Mouse (Mus musculus) T-cell, adult 66 days (primary cell): ENCODE results near the gene Cdk5r2. TPM values are rescaled to one million over a fixed set of nuclear protein-coding genes. Genes with fewer than 3 reads are reported as not detected.

ENCODE experiments used
- total RNA-seq, 2 experiments: library from RNA; stranded (reverse); gene quantifications; 3 replicates in 1 of 2; 4 replicates in 1 of 2; pipeline ENCODE4 v1.2.4; 2023

Gene Cdk5r2
- total RNA-seq = not detected

DNA sequence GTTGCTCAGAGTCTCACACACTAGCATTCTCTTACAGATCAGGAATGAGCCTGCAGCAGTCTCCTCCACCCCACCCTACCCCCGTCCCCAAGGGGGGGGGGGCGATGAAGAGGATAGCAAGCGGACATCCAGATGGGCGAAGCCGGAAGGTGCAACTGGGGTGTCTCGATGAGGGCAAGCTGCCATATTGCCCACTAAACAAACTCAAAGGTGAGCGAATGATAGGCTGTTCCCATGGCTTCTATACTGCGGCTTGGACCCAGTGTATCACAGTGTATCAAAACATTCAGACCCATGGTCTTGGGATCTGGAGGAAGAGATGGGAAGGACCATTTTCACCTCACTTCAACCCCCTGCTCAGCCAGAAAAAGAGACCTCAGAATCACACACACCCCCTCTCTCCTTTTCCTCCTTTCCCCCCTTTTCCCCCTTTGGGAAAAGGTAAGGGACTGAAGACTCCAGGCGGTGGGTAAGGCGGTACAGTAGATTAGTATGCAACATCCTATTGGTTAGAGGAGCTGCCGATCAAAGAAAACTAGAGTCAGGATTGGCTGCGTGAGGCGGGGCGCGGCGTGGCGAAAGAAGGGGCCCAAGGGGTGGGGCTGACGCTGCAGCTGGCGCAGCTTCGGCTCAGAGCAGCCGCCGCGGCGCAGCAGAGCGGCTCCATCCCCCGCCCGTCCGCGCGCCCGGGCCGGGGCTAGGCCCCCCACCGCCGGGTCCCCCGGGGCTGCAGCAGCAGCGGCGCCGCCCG is at the start of gene Cdk5r2:
Gene Cdk5r2 (plus strand): TSS at position 629 of the 751 bp plus-strand sequence.

DNA sequence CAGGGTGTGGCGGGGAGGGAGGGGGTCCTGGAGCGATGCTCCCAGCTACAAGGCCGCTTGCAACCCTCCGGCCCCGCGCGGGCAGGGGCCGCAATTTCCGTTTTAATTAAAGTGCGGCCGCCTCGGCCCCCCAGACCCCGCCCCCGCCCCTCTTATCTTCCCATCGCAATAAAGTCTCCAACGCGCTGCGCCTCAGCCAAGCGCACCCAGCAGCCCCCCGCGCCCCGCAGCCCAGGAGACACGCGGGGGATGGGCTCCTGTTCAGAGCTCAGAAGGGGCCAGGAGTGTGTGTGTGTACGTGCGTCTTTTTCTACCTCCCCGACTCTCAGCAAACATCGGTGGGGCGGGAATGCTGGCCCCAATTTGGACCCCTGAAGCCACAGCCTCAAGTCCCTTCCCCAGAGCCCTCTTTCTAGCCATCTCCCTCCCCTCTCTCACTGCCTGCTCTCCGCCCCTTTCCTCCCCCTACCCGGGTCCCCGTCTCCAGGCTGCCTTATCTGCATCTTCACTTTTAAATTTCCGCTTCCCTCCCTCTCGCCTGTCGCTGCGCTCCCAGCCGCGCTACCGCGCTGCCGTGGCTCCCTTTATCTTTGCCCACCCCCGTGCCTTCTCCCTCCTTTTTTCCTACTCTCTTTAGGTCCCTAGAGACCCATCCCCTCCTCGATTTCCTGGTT is 30.8 kb downstream of the Cdk5r2 start, which contains the start of gene Fev:
Gene Fev (minus strand): TSS at position 51 of the 674 bp plus-strand sequence.

GRCm38 (mm10) chr1:74893134-74893855 is 38.6 kb downstream of the Cdk5r2 start, which contains the start of gene Cryba2:
TSS of gene Cryba2 (minus strand) at chr1:74893143.

Other genes with a start within 250 kb of the Cdk5r2 start
- 10 to 100 TPM; 65.7 to 79.6 TPM for gene Ttll4, start 193.2 kb upstream of the Cdk5r2 start, total RNA-seq
- 1 to 10 TPM in 1 of 2 experiments, under 1 TPM in 1; 0.53 to 1.4 TPM for gene Cyp27a1, start 141.4 kb upstream of the Cdk5r2 start, total RNA-seq
- not detected for gene Prkag3, start 105.7 kb upstream of the Cdk5r2 start, total RNA-seq
- not detected for gene Wnt6, start 83.0 kb upstream of the Cdk5r2 start, total RNA-seq
- under 1 TPM; 0.50 to 0.98 TPM for gene Wnt10a, start 63.4 kb upstream of the Cdk5r2 start, total RNA-seq
- not detected for gene Fev, start 30.5 kb downstream of the Cdk5r2 start, total RNA-seq
- gene Cryba2, start 38.2 kb downstream of the Cdk5r2 start, total RNA-seq = not detected
- gene Cfap65, start 80.7 kb downstream of the Cdk5r2 start, total RNA-seq = not detected
- gene Ihh, start 96.7 kb downstream of the Cdk5r2 start, total RNA-seq = under 1 TPM; 0.59 to 0.64 TPM